Mouse (Mus musculus): Measurements from ENCODE around the gene Trim17. TPM values are rescaled to one million over a fixed set of nuclear protein-coding genes. Genes with fewer than 3 reads are reported as not detected.
"Not testable (repeated sequence)": the region's sequence is repeated elsewhere in the genome, so short reads cannot be mapped to it uniquely, and the experiment has no call there.

Gene Trim17
- polyA plus RNA-seq, 1 experiment: not detected

GRCm38 (mm10) chr11:58931576-58931975 is 22.9 kb upstream of the Trim17 start:
- Histone ChIP-seq H3K27ac (replicated peaks; ENCODE audit: low read depth, low read length) (no peak overlapping the region), H3K4me1 (ENCODE audit: control insufficient read depth, insufficient read depth, insufficient read length, low read length) (no peaks in the 10 kb centered on the region), H3K4me3 (ENCODE audit: insufficient read depth, low read depth, low read length) (no peak overlapping the region)

GRCm38 (mm10) chr11:58937909-58938308 is 16.6 kb upstream of the Trim17 start:
- H3K27ac ChIP-seq (replicated peaks; ENCODE audit: low read depth, low read length): no peak overlapping the region
- peaks cover 9% of the 10 kb centered on the region; the same call in 1 of the 2 replicates for H3K4me1 ChIP-seq (ENCODE audit: control insufficient read depth, insufficient read depth, insufficient read length, low read length)
- peak overlapping the region; percentile 76 for H3K4me3 ChIP-seq (ENCODE audit: insufficient read depth, low read depth, low read length)

- peaks cover 9% of the 10 kb centered on the region; the same call in 1 of the 2 replicates for H3K4me1 ChIP-seq (ENCODE audit: control insufficient read depth, insufficient read depth, insufficient read length, low read length)
- peak within 1 kb of the TSS; percentile 76 for H3K4me3 ChIP-seq (ENCODE audit: insufficient read depth, low read depth, low read length)
- H3K27ac ChIP-seq (replicated peaks; ENCODE audit: low read depth, low read length): peak within 1 kb of the TSS; percentile 64
These were observed 16.0 kb upstream of the Trim17 start, which contains the start of gene Rnf187 for GRCm38 (mm10) chr11:58938322-58939087. Rnf187 (minus strand) TSS chr11:58938916.

- H3K27ac ChIP-seq (replicated peaks; ENCODE audit: low read depth, low read length): peak overlapping the region; percentile 48
- peak overlapping the region; percentile 76; the same call in 1 of the 2 replicates for H3K4me3 ChIP-seq (ENCODE audit: insufficient read depth, low read depth, low read length)
- H3K4me1 ChIP-seq (ENCODE audit: control insufficient read depth, insufficient read depth, insufficient read length, low read length): peaks cover 9% of the 10 kb centered on the region; the same call in 1 of the 2 replicates
These were observed 15.4 kb upstream of the Trim17 start for GRCm38 (mm10) chr11:58939088-58939439.

- H3K4me1 ChIP-seq (ENCODE audit: control insufficient read depth, insufficient read depth, insufficient read length, low read length): peaks cover 2% of the 10 kb centered on the region; the same call in 1 of the 2 replicates
- no peak overlapping the region for H3K27ac ChIP-seq (replicated peaks; ENCODE audit: low read depth, low read length)
- H3K4me3 ChIP-seq (ENCODE audit: insufficient read depth, low read depth, low read length): no peak overlapping the region
These were observed 10.3 kb upstream of the Trim17 start for GRCm38 (mm10) chr11:58944136-58944535.

- peaks cover 2% of the 10 kb centered on the region; the same call in 1 of the 2 replicates for H3K4me1 ChIP-seq (ENCODE audit: control insufficient read depth, insufficient read depth, insufficient read length, low read length)
- no peak overlapping the region for H3K27ac ChIP-seq (replicated peaks; ENCODE audit: low read depth, low read length)
- H3K4me3 ChIP-seq (ENCODE audit: insufficient read depth, low read depth, low read length): no peak overlapping the region
These were observed 7.2 kb upstream of the Trim17 start for GRCm38 (mm10) chr11:58947306-58947705.

GRCm38 (mm10) chr11:58947798-58948528 is 6.5 kb upstream of the Trim17 start:
- Histone ChIP-seq H3K4me3 (ENCODE audit: insufficient read depth, low read depth, low read length) (peak overlapping the region; percentile 46), H3K27ac (replicated peaks; ENCODE audit: low read depth, low read length) (no peak overlapping the region), H3K4me1 (ENCODE audit: control insufficient read depth, insufficient read depth, insufficient read length, low read length) (peaks cover 2% of the 10 kb centered on the region; the same call in 1 of the 2 replicates)

GRCm38 (mm10) chr11:58948542-58949479 is 5.7 kb upstream of the Trim17 start, which contains the start of gene Hist3h2ba:
Hist3h2ba (plus strand) TSS chr11:58948920.
- H3K27ac ChIP-seq (replicated peaks; ENCODE audit: low read depth, low read length): 0 out of 2 replicates have a peak within 1 kb of the TSS, but pooled peaks have one; percentile 4
- peaks cover 2% of the 10 kb centered on the region; the same call in 1 of the 2 replicates for H3K4me1 ChIP-seq (ENCODE audit: control insufficient read depth, insufficient read depth, insufficient read length, low read length)

GRCm38 (mm10) chr11:58949480-58950431 is 4.7 kb upstream of the Trim17 start:
- no peak overlapping the region for H3K27ac ChIP-seq (replicated peaks; ENCODE audit: low read depth, low read length)
- no peak overlapping the region for H3K4me3 ChIP-seq (ENCODE audit: insufficient read depth, low read depth, low read length)
- peaks cover 2% of the 10 kb centered on the region; the same call in 1 of the 2 replicates for H3K4me1 ChIP-seq (ENCODE audit: control insufficient read depth, insufficient read depth, insufficient read length, low read length)

More at GRCm38 (mm10) chr11:58948542-58949479, 5.7 kb upstream of the Trim17 start, which contains the start of gene Hist3h2ba:
- peak within 1 kb of the TSS; percentile 46 for H3K4me3 ChIP-seq (ENCODE audit: insufficient read depth, low read depth, low read length)

- H3K4me3 ChIP-seq (ENCODE audit: insufficient read depth, low read depth, low read length): no peak overlapping the region
- H3K27ac ChIP-seq (replicated peaks; ENCODE audit: low read depth, low read length): no peak overlapping the region
- peaks cover 2% of the 10 kb centered on the region; the same call in 1 of the 2 replicates for H3K4me1 ChIP-seq (ENCODE audit: control insufficient read depth, insufficient read depth, insufficient read length, low read length)
These were observed 3.3 kb upstream of the Trim17 start for GRCm38 (mm10) chr11:58951210-58951609.

GRCm38 (mm10) chr11:58953351-58954169 is 925 bp upstream of the Trim17 start:
- 0 out of 2 replicates have a peak overlapping the region, but pooled peaks have one; percentile 30 for H3K27ac ChIP-seq (replicated peaks; ENCODE audit: low read depth, low read length)
- H3K4me1 ChIP-seq (ENCODE audit: control insufficient read depth, insufficient read depth, insufficient read length, low read length): peaks cover 8% of the 10 kb centered on the region; the same call in 1 of the 2 replicates
- peak overlapping the region; percentile 76 for H3K4me3 ChIP-seq (ENCODE audit: insufficient read depth, low read depth, low read length)

- H3K4me1 ChIP-seq (ENCODE audit: control insufficient read depth, insufficient read depth, insufficient read length, low read length): not testable (repeated sequence)
- peak overlapping the region; percentile 76 for H3K27ac ChIP-seq (replicated peaks; ENCODE audit: low read depth, low read length)
These were observed 390 bp upstream of the Trim17 start for GRCm38 (mm10) chr11:58954170-58954419.

More at GRCm38 (mm10) chr11:58954170-58954419, 390 bp upstream of the Trim17 start:
- H3K4me3 ChIP-seq (ENCODE audit: insufficient read depth, low read depth, low read length): peak overlapping the region; percentile 76
